In genomic region chr7:63737725-63738124, GRCm38 (mm10) we compare ENCODE assay signal across 11 mouse cellular contexts.
DNase-seq lines count a peak whose midpoint lies in the region; ATAC-seq and TF ChIP-seq lines count a peak whose summit lies in the region.
"Had no signal": no experiment of that assay in that cellular context is flagged by ENCODE, and none has a peak within 500 bp of the region (broad histone marks: within the 10 kb centered on the region; RNA-seq: fewer than 3 reads in every experiment).

No protein-coding gene starts in this region.

- no peaks in the 10 kb centered on the region for H3K9me3 ChIP-seq in midbrain, embryonic 13.5 days
- H3K9me3 ChIP-seq: embryonic facial prominence, embryonic 12.5 days; limb, embryonic 12.5 days had no signal

- no peak overlapping the region for H3K9ac ChIP-seq in liver, adult 2 months (ENCODE audit: low read depth, low read length)
- no peak overlapping the region for H3K9ac ChIP-seq in midbrain, embryonic 13.5 days (replicated peaks)
- H3K9ac ChIP-seq: embryonic facial prominence, embryonic 12.5 days; limb, embryonic 12.5 days had no signal

- H3K27ac ChIP-seq in liver, adult 2 months (replicated peaks; ENCODE audit: insufficient read depth, low read depth, low read length): no peak overlapping the region
- H3K27ac ChIP-seq in midbrain, embryonic 13.5 days: no peak overlapping the region
- H3K27ac ChIP-seq: embryonic facial prominence, embryonic 12.5 days; limb, embryonic 12.5 days had no signal

- H3K79me2 ChIP-seq in liver, adult 2 months (ENCODE audit: control insufficient read depth, insufficient read depth, low read length): no peaks in the 10 kb centered on the region

- TF ChIP-seq POLR2A in liver, adult 2 months (IDR thresholded peaks at IDR 0.05; ENCODE audit: extremely low read depth, insufficient read depth, low read length): no peak

- H3K4me3 ChIP-seq in liver, adult 2 months (ENCODE audit: insufficient read depth, low read depth, low read length): no peak overlapping the region
- H3K4me3 ChIP-seq in midbrain, embryonic 13.5 days (replicated peaks): no peak overlapping the region
- H3K4me3 ChIP-seq: embryonic facial prominence, embryonic 12.5 days; limb, embryonic 12.5 days had no signal

- no peak overlapping the region for H3K4me2 ChIP-seq in midbrain, embryonic 13.5 days (replicated peaks)
- H3K4me2 ChIP-seq: embryonic facial prominence, embryonic 12.5 days; limb, embryonic 12.5 days had no signal

- DNase-seq in cerebellum, postnatal 36 days: peak; percentile 31 to 36
- DNase-seq in cerebellum, adult 11-12 months: no peak
- DNase-seq in liver, adult 2 months (ENCODE audit: extremely low read depth, low read depth, low spot score): no peak
- DNase-seq in liver: no peak
- peak; percentile 25 for DNase-seq in R1 (ENCODE audit: low read depth, low spot score)
- DNase-seq in urinary bladder, adult 2 months (ENCODE audit: low spot score): no peak
- DNase-seq in MN1 (ENCODE audit: low spot score): no peak
- DNase-seq: heart, postnatal 10 days had no signal

- H3K4me1 ChIP-seq in liver, adult 2 months (ENCODE audit: control insufficient read depth, insufficient read depth, low read length): no peaks in the 10 kb centered on the region
- no peaks in the 10 kb centered on the region for H3K4me1 ChIP-seq in midbrain, embryonic 13.5 days (replicated peaks)
- H3K4me1 ChIP-seq: embryonic facial prominence, embryonic 12.5 days; limb, embryonic 12.5 days had no signal

- peak; percentile 40; the same call in 1 of the 2 replicates for TF ChIP-seq CTCF in liver, adult 2 months (IDR thresholded peaks at IDR 0.05; ENCODE audit: low read depth, low read length)

- H3K36me3 ChIP-seq in liver, adult 2 months (ENCODE audit: control insufficient read depth, insufficient read depth, low read length): no peaks in the 10 kb centered on the region
- 0 out of 2 replicates have a peak, but pooled peaks cover 4% of the 10 kb centered on the region for H3K36me3 ChIP-seq in midbrain, embryonic 13.5 days
- H3K36me3 ChIP-seq: embryonic facial prominence, embryonic 12.5 days; limb, embryonic 12.5 days had no signal

- ATAC-seq in midbrain, embryonic 13.5 days: peak; percentile 38

- no peaks in the 10 kb centered on the region for H3K27me3 ChIP-seq in liver, adult 2 months (ENCODE audit: control insufficient read depth, insufficient read depth, low read length)
- no peaks in the 10 kb centered on the region for H3K27me3 ChIP-seq in midbrain, embryonic 13.5 days
- H3K27me3 ChIP-seq: embryonic facial prominence, embryonic 12.5 days had no signal

- 63% methylated on average over 4 of the region's 4 CpGs for WGBS in liver, adult 2 months
- 61% methylated on average over 4 of the region's 4 CpGs for WGBS in midbrain, embryonic 13.5 days

Comparison
In these comparisons a context has a peak if more than half of its experiments do, and no peak if none do; other contexts are left out.
1. DNase-seq: peak in cerebellum, postnatal 36 days (2 of 2) and R1 (single experiment); none in cerebellum, adult 11-12 months (single experiment), liver, adult 2 months (single experiment), liver (single experiment), urinary bladder, adult 2 months (single experiment) and MN1 (single experiment).